Mouse (Mus musculus): ENCODE measurements at regions not wholly inside any gene's neighbourhood (a gene's known extent, or its start where the extent isn't known, plus 50 kb on each side); places are given as distances from the start of the nearest gene placed in this dataset.
"Not testable (repeated sequence)": the region's sequence is repeated elsewhere in the genome, so short reads cannot be mapped to it uniquely, and the experiment has no call there.

DNA sequence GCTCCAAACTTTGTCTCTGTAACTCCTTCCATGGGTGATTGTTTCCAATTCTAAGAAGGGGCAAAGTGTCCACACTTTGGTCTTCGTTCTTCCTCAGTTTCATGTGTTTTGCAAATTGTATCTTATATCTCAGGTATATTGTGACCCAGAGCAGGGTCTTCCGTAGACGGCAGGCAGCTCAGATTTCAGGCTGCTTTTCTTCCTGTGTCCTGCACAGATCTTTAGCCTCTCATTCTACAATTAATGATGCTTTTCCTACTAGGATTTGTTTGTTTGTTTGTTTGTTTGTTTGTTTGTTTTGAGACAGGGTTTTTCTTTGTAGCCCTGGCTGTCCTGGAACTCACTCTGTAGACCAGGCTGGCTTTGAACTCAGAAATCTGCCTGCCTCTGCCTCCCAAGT is 69.0 kb upstream of the Cpsf6 start:
- not testable (repeated sequence) for TF ChIP-seq CTCF, EP300 (IDR thresholded peaks at IDR 0.05; ENCODE audit: low read depth)
